Mouse (Mus musculus) heart, embryonic 10.5 days (tissue): ENCODE data around the gene Exd2. TPM values are rescaled to one million over a fixed set of nuclear protein-coding genes. Genes with fewer than 3 reads are reported as not detected.

Experiments
- DNase-seq: peaks from one replicate; pipeline ENCODE4 v3.0.0-alpha.2; 2017; ENCODE audit warnings: low spot score
- H3K27ac ChIP-seq: fragments of 300-500 bp; sonication (generic); 2 replicates; pipeline ENCODE4 v1.5.1; 2016; ENCODE audit warnings: mild to moderate bottlenecking
- H3K27me3 ChIP-seq: fragments of 300-500 bp; sonication (generic); 2 replicates; pipeline ENCODE4 v1.6.1; 2016; ENCODE audit warnings: mild to moderate bottlenecking; ENCODE audit not compliant: poor library complexity, insufficient read depth, severe bottlenecking
- H3K36me3 ChIP-seq: fragments of 300-500 bp; sonication (generic); 2 replicates; pipeline ENCODE4 v1.6.1; 2016; ENCODE audit warnings: mild to moderate bottlenecking, moderate library complexity
- H3K4me1 ChIP-seq: fragments of 300-500 bp; sonication (generic); 2 replicates; pipeline ENCODE4 v1.6.1; 2016; ENCODE audit warnings: mild to moderate bottlenecking
- H3K4me3 ChIP-seq: fragments of 300-500 bp; sonication (generic); 2 replicates; pipeline ENCODE4 v1.5.1; 2016; ENCODE audit warnings: mild to moderate bottlenecking, moderate library complexity
- H3K9me3 ChIP-seq: fragments of 300-500 bp; sonication (generic); 2 replicates; pipeline ENCODE4 v1.6.1; 2016; ENCODE audit warnings: mild to moderate bottlenecking, moderate library complexity
- WGBS: fragments of 180-500 bp; shearing (Covaris S2); methylation state at CpG from one replicate; pipeline ENCODE4 v1.1.7; 2016; 5-methylcytosine and 5-hydroxymethylcytosine counted together
- polyA plus RNA-seq: library from polyadenylated mRNA; unstranded; fragments of >200 nt; fragmentation: Nextera tagmentation; extraction: Ambion mirVana; gene quantifications from 2 replicates; pipeline ENCODE4 v1.2.1, GENCODE M21; 2016

The Exd2 gene
- polyA plus RNA-seq, 1 experiment from 2014 or later: 21.2 TPM

DNA sequence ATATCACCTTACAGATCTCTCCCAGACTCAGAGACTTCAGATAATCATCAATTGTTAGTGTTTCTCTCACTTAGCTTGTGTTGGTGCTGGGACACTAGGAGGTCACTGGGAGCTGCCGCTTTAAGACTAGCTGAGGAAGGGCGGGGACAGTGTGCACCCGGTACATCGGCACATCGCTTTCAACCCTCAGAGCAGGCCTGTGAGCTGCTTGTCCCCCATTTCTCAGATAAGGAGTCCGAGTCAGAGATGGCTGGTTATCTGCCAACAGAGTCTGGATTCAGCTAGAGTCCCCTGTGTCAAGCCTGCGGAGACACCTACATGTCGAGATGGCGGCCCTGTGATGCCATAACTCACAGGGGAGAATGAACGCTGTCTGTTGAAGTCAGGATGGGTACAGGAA, 68.7 kb downstream of the Exd2 start:
- H3K27me3 ChIP-seq: peaks cover 5% of the 10 kb centered on the region; the same call in 1 of the 2 replicates

DNA sequence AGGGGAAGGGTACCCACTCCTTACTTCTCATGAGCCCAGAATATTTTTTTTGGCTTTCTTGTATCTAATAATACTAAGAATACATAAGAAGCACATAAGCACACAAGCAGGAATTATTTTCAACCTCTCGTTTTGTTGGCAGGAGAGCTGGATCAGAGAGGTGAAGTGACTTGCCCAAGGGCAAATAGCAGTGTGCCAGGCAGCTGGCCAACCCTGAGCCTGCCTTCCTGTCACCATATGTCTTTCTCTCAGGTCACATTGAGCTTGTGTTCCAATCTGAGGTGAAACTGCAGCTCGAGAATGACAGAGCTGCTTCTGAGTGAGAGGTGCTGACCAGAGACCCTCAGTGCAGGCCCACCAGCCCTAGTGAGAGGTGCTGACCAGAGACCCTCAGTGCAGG, 71.0 kb downstream of the Exd2 start:
- Histone ChIP-seq H3K9me3 (no peaks in the 10 kb centered on the region), H3K27ac (no peak overlapping the region), H3K36me3 (no peaks in the 10 kb centered on the region), H3K4me3 (no peak overlapping the region), H3K27me3 (peaks cover 9% of the 10 kb centered on the region), H3K4me1 (peaks cover 18% of the 10 kb centered on the region)
- no peak for DNase-seq
- WGBS: 55% methylated on average over 2 of the region's 2 CpGs

More for the DNA sequence above, 68.7 kb downstream of the Exd2 start:
- H3K27ac ChIP-seq: no peak overlapping the region
- no peak overlapping the region for H3K4me3 ChIP-seq
- H3K9me3 ChIP-seq: no peaks in the 10 kb centered on the region
- 44% methylated on average over 10 of the region's 10 CpGs for WGBS
- no peaks in the 10 kb centered on the region for H3K36me3 ChIP-seq
- H3K4me1 ChIP-seq: peaks cover 15% of the 10 kb centered on the region
- DNase-seq: peak; percentile 81

DNA sequence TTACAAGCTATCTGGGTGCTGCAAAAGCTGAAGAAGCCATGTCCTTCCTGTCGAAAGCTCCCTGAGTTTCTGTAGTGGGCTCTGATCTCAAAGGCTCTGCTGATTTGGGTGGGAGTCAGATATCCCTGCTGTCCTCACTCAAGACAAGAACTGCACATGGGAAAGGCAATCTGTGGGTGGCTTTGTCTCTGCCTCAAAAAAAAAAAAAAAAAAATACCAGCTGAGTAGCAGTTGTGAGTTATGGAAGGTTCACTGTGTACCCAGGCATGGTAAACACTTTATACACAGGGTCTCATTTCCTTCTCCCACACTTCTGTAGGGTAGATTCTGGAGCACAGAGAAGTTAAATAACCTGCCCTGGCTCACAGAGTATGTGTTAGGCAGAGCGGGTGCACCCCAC, 74.4 kb downstream of the Exd2 start:
- Histone ChIP-seq H3K27ac (no peak overlapping the region), H3K4me1 (peaks cover 12% of the 10 kb centered on the region; the same call in 1 of the 2 replicates), H3K4me3 (no peak overlapping the region), H3K36me3 (no peaks in the 10 kb centered on the region), H3K27me3 (peaks cover 9% of the 10 kb centered on the region), H3K9me3 (no peaks in the 10 kb centered on the region)
- DNase-seq: no peak
- WGBS: 74% methylated on average over 2 of the region's 2 CpGs

DNA sequence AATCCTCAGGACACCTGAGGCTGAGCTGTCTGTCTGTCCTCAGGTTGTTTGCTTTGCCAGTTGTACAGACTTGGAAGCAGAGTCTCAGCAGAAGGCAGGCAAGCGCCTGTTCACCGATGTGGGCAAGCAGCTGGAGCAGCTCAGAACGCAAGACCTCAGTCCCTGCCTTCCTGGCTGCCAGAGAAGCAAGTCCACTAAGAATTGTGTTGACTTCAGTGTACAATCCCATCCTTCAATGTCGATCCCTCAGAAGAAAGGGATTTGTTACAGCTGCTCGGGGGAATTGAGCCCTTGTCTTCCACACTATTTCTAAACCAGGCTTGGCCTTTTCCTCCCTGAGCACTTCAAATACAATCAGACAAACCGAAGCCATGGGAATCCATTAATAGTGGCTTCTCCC, 75.4 kb downstream of the Exd2 start:
- Histone ChIP-seq H3K4me3 (no peak overlapping the region), H3K27ac (no peak overlapping the region), H3K4me1 (peaks cover 12% of the 10 kb centered on the region; the same call in 1 of the 2 replicates), H3K9me3 (no peaks in the 10 kb centered on the region), H3K27me3 (peaks cover 9% of the 10 kb centered on the region), H3K36me3 (no peaks in the 10 kb centered on the region)
- DNase-seq: no peak
- 65% methylated on average over 6 of the region's 6 CpGs for WGBS

DNA sequence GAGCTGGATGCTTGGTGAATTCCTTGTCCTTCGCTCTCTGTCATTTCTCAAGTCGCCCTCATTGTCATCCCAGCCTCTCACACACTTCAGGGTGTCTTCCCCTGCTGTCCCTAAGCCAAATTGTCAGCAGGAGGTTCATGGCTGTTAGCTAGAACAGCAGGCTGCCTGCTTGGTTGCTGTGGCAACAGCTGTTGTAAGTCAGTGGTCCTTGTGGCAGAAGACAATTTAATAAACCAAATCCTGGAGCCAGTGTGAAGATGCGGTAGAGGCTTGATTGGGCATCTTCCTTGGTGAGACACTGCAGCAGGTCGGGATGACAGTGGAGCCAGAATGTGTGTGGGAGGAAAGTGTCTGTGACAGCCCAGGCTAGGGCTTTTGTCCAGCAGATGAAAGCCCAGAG, 82.4 kb downstream of the Exd2 start:
- Histone ChIP-seq H3K27me3 (peaks cover 5% of the 10 kb centered on the region; the same call in 1 of the 2 replicates), H3K4me1 (no peaks in the 10 kb centered on the region), H3K4me3 (no peak overlapping the region), H3K9me3 (no peaks in the 10 kb centered on the region), H3K27ac (no peak overlapping the region), H3K36me3 (no peaks in the 10 kb centered on the region)
- 12% methylated on average over 4 of the region's 4 CpGs for WGBS
- no peak for DNase-seq

DNA sequence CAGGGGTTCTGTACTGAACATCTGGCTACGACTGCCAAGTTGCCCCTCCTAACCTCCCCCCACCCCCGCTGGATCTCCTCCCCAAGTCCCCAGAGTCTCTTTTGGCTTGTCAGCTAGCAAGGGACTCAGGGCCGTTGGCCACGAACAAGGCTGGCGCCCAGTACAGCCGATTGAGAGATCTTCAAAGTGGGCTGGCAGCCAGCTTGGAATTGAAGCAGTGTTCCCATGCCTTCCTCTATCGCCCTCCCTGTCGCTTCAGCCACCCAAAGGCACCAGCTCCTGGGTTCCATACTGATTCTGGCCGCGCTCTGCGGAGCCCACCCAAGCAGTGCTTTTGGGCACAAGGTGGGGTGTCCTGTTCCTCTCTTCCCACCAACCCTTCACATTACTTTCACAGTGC, 86.8 kb downstream of the Exd2 start:
- Histone ChIP-seq H3K4me1 (no peaks in the 10 kb centered on the region), H3K27ac (no peak overlapping the region), H3K4me3 (no peak overlapping the region), H3K27me3 (peaks cover 5% of the 10 kb centered on the region; the same call in 1 of the 2 replicates), H3K9me3 (no peaks in the 10 kb centered on the region), H3K36me3 (no peaks in the 10 kb centered on the region)
- WGBS: 73% methylated on average over 11 of the region's 11 CpGs
- DNase-seq: no peak

Other genes with a start within 250 kb of the Exd2 start
- 62.6 and 67.8 TPM in 2 replicates for gene Actn1, start 202.7 kb upstream of the Exd2 start, polyA plus RNA-seq
- 8.5 and 9.9 TPM in 2 replicates for gene Dcaf5, start 26.5 kb upstream of the Exd2 start, polyA plus RNA-seq
- gene Galnt16, start 55.2 kb downstream of the Exd2 start, polyA plus RNA-seq: 2.4 and 5.2 TPM in 2 replicates
- 21.6 and 24.5 TPM in 2 replicates for gene Slc39a9, start 180.8 kb downstream of the Exd2 start, polyA plus RNA-seq
- 265 and 347 TPM in 2 replicates for gene Erh, start 181.2 kb downstream of the Exd2 start, polyA plus RNA-seq
- 0.38 and 0.63 TPM in 2 replicates for gene Plekhd1, start 229.5 kb downstream of the Exd2 start, polyA plus RNA-seq